Mouse (Mus musculus) activated CD4-positive, CD25-positive, alpha-beta regulatory T cell (primary cell): ENCODE measurements around the gene Olfr90. TPM values are rescaled to one million over a fixed set of nuclear protein-coding genes. Genes with fewer than 3 reads are reported as not detected.

ENCODE experiments used
- polyA plus RNA-seq, 2 experiments: library from polyadenylated mRNA; unstranded; fragments of 100-300 nt; shearing (Covaris generic); gene quantifications; one replicate each; pipeline ENCODE4 v1.2.1; 2017

Gene Olfr90
- not detected for polyA plus RNA-seq

GRCm38 (mm10) chr17:37088399-37088798 is at the start of gene Olfr90:
Olfr90 (minus strand) TSS chr17:37088499.

GRCm38 (mm10) chr17:37119988-37120387 is 31.7 kb upstream of the Olfr90 start, which contains the start of gene Olfr92:
Olfr92 (minus strand) TSS chr17:37120088.

GRCm38 (mm10) chr17:37098178-37098577 is 9.9 kb upstream of the Olfr90 start, which contains the start of gene Olfr91:
Olfr91 (minus strand) TSS chr17:37098278.

GRCm38 (mm10) chr17:37045611-37046311 is 42.5 kb downstream of the Olfr90 start, which contains the start of gene Gabbr1:
Gabbr1 (plus strand) TSS chr17:37045966.

Other genes with a start within 250 kb of the Olfr90 start
- under 1 TPM; 0.47 to 0.57 TPM for gene Trim15, start 221.3 kb downstream of the Olfr90 start, polyA plus RNA-seq
- gene Trim10, start 218.9 kb downstream of the Olfr90 start, polyA plus RNA-seq: under 1 TPM in 1 of 2 experiments, not detected in 1; 0.10 TPM
- not detected for gene Trim40, start 198.4 kb downstream of the Olfr90 start, polyA plus RNA-seq
- under 1 TPM in 1 of 2 experiments, not detected in 1; 0.15 TPM for gene Trim31, start 190.4 kb downstream of the Olfr90 start, polyA plus RNA-seq
- gene Rnf39, start 145.6 kb downstream of the Olfr90 start, polyA plus RNA-seq: under 1 TPM in 1 of 2 experiments, not detected in 1; 0.38 TPM
- gene Ppp1r11, start 136.8 kb downstream of the Olfr90 start, polyA plus RNA-seq: 100 to 1,000 TPM; 141 to 146 TPM
- 10 to 100 TPM; 76.7 to 88.4 TPM for gene Znrd1, start 129.9 kb downstream of the Olfr90 start, polyA plus RNA-seq
- 1 to 10 TPM; 2.8 to 2.9 TPM for gene Znrd1as, start 129.9 kb downstream of the Olfr90 start, polyA plus RNA-seq
- under 1 TPM; 0.23 to 0.41 TPM for gene 2410137M14Rik, start 107.3 kb downstream of the Olfr90 start, polyA plus RNA-seq
- gene H2-M5, start 99.0 kb downstream of the Olfr90 start, polyA plus RNA-seq: under 1 TPM in 1 of 2 experiments, not detected in 1; 0.12 TPM
- not detected for gene Zfp57, start 87.3 kb downstream of the Olfr90 start, polyA plus RNA-seq
- not detected for gene Mog, start 65.1 kb downstream of the Olfr90 start, polyA plus RNA-seq
- gene Gabbr1, start 42.5 kb downstream of the Olfr90 start, polyA plus RNA-seq: 10 to 100 TPM; 10.7 to 14.6 TPM
- under 1 TPM in 1 of 2 experiments, not detected in 1; 0.21 TPM for gene Olfr91, start 9.8 kb upstream of the Olfr90 start, polyA plus RNA-seq
- gene Olfr92, start 31.6 kb upstream of the Olfr90 start, polyA plus RNA-seq: not detected
- gene Olfr93, start 73.0 kb upstream of the Olfr90 start, polyA plus RNA-seq: not detected
- 1 to 10 TPM in 1 of 2 experiments, under 1 TPM in 1; 0.52 to 2.0 TPM for gene Ubd, start 105.4 kb upstream of the Olfr90 start, polyA plus RNA-seq
- gene Olfr94, start 112.5 kb upstream of the Olfr90 start, polyA plus RNA-seq: not detected
- gene Olfr95, start 124.6 kb upstream of the Olfr90 start, polyA plus RNA-seq: not detected
- gene Olfr96, start 131.6 kb upstream of the Olfr90 start, polyA plus RNA-seq: not detected
- not detected for gene Olfr97, start 148.8 kb upstream of the Olfr90 start, polyA plus RNA-seq
- not detected for gene Olfr98, start 175.2 kb upstream of the Olfr90 start, polyA plus RNA-seq
- gene H2-M3, start 181.7 kb upstream of the Olfr90 start, polyA plus RNA-seq: 100 to 1,000 TPM; 112 to 128 TPM
- gene Olfr99, start 195.0 kb upstream of the Olfr90 start, polyA plus RNA-seq: 1 to 10 TPM; 2.3 to 3.6 TPM
- under 1 TPM; 0.06 to 0.43 TPM for gene Olfr101, start 215.8 kb upstream of the Olfr90 start, polyA plus RNA-seq
- gene Olfr102, start 228.6 kb upstream of the Olfr90 start, polyA plus RNA-seq: under 1 TPM in 1 of 2 experiments, not detected in 1; 0.39 TPM